Mouse (Mus musculus) embryonic facial prominence, embryonic 10.5 days (tissue): ENCODE measurements around the gene Nf1. TPM values are rescaled to one million over a fixed set of nuclear protein-coding genes. Genes with fewer than 3 reads are reported as not detected.
A peak's percentile ranks its signal among the peaks of the same experiment; 100 is the strongest.

Source experiments
- DNase-seq: peaks from one replicate; pipeline ENCODE4 v3.0.0-alpha.2; 2017; ENCODE audit warnings: low spot score
- H3K27ac ChIP-seq: fragments of 300-500 bp; sonication (generic); replicated peaks from 2 replicates; pipeline ENCODE4 v1.5.1; 2016; ENCODE audit warnings: mild to moderate bottlenecking
- H3K27me3 ChIP-seq: fragments of 300-500 bp; sonication (generic); replicated peaks from 2 replicates; pipeline ENCODE4 v1.6.1; 2016; ENCODE audit warnings: low read depth, mild to moderate bottlenecking; ENCODE audit not compliant: poor library complexity, severe bottlenecking
- H3K36me3 ChIP-seq: fragments of 300-500 bp; sonication (generic); replicated peaks from 2 replicates; pipeline ENCODE4 v1.6.1; 2016; ENCODE audit warnings: mild to moderate bottlenecking, moderate library complexity
- H3K4me1 ChIP-seq: fragments of 300-500 bp; sonication (generic); 2 replicates; pipeline ENCODE4 v1.6.1; 2016
- H3K4me3 ChIP-seq: fragments of 300-500 bp; sonication (generic); 2 replicates; pipeline ENCODE4 v1.5.1; 2016; ENCODE audit warnings: mild to moderate bottlenecking, moderate library complexity
- H3K9me3 ChIP-seq: fragments of 300-500 bp; sonication (generic); 2 replicates; pipeline ENCODE4 v1.6.1; 2016; ENCODE audit warnings: mild to moderate bottlenecking
- WGBS: fragments of 180-500 bp; shearing (Covaris S2); methylation state at CpG from one replicate; pipeline ENCODE4 v1.1.7; 2016; 5-methylcytosine and 5-hydroxymethylcytosine counted together
- polyA plus RNA-seq: library from polyadenylated mRNA; unstranded; fragments of >200 nt; fragmentation: Nextera tagmentation; extraction: Ambion mirVana; gene quantifications from 2 replicates; pipeline ENCODE4 v1.2.1, GENCODE M21; 2016

Nf1 gene
- polyA plus RNA-seq, 1 experiment from 2014 or later: 7.7 TPM

GRCm38 (mm10) chr11:79614880-79615279, 275.4 kb downstream of the Nf1 start:
- Histone ChIP-seq H3K9me3 (no peaks in the 10 kb centered on the region), H3K4me3 (no peak overlapping the region), H3K36me3 (no peaks in the 10 kb centered on the region), H3K27ac (peak overlapping the region; percentile 40; the same call in 1 of the 2 replicates), H3K27me3 (peaks cover 35% of the 10 kb centered on the region), H3K4me1 (peaks cover 60% of the 10 kb centered on the region)
- 85% methylated on average over 3 of the region's 3 CpGs for WGBS
- no peak for DNase-seq

GRCm38 (mm10) chr11:79615871-79616270, 276.4 kb downstream of the Nf1 start:
- Histone ChIP-seq H3K4me3 (no peak overlapping the region), H3K27me3 (peaks cover 25% of the 10 kb centered on the region; the same call in 1 of the 2 replicates), H3K36me3 (peaks cover 5% of the 10 kb centered on the region; the same call in 1 of the 2 replicates), H3K4me1 (peaks cover 55% of the 10 kb centered on the region), H3K9me3 (no peaks in the 10 kb centered on the region), H3K27ac (peak overlapping the region; percentile 59)
- no peak for DNase-seq
- WGBS: 56% methylated on average over 5 of the region's 5 CpGs

- Histone ChIP-seq H3K36me3 (peaks cover 5% of the 10 kb centered on the region; the same call in 1 of the 2 replicates), H3K4me3 (no peak overlapping the region), H3K27me3 (peaks cover 21% of the 10 kb centered on the region; the same call in 1 of the 2 replicates), H3K4me1 (peaks cover 34% of the 10 kb centered on the region), H3K27ac (no peak overlapping the region), H3K9me3 (no peaks in the 10 kb centered on the region)
- DNase-seq: no peak
- 93% methylated on average over 8 of the region's 8 CpGs for WGBS
Observed at GRCm38 (mm10) chr11:79617991-79618390, 278.5 kb downstream of the Nf1 start.

GRCm38 (mm10) chr11:79623029-79623428, 283.5 kb downstream of the Nf1 start:
- no peaks in the 10 kb centered on the region for H3K27me3 ChIP-seq
- 85% methylated on average over 5 of the region's 5 CpGs for WGBS
- no peak for DNase-seq
- no peaks in the 10 kb centered on the region for H3K9me3 ChIP-seq
- no peak overlapping the region for H3K4me3 ChIP-seq
- no peak overlapping the region for H3K27ac ChIP-seq
- H3K36me3 ChIP-seq: peaks cover 5% of the 10 kb centered on the region; the same call in 1 of the 2 replicates
- H3K4me1 ChIP-seq: peaks cover 17% of the 10 kb centered on the region

GRCm38 (mm10) chr11:79624801-79625302, 285.4 kb downstream of the Nf1 start:
- WGBS: 28% methylated on average over 4 of the region's 4 CpGs
- H3K27me3 ChIP-seq: no peaks in the 10 kb centered on the region
- no peaks in the 10 kb centered on the region for H3K9me3 ChIP-seq
- H3K27ac ChIP-seq: no peak overlapping the region
- H3K4me1 ChIP-seq: peaks cover 20% of the 10 kb centered on the region
- peaks cover 5% of the 10 kb centered on the region; the same call in 1 of the 2 replicates for H3K36me3 ChIP-seq
- DNase-seq: peak; percentile 71
- no peak overlapping the region for H3K4me3 ChIP-seq

GRCm38 (mm10) chr11:79628716-79629115, 289.2 kb downstream of the Nf1 start:
- DNase-seq: no peak
- Histone ChIP-seq H3K27me3 (no peaks in the 10 kb centered on the region), H3K36me3 (no peaks in the 10 kb centered on the region), H3K27ac (no peak overlapping the region), H3K4me1 (peaks cover 27% of the 10 kb centered on the region), H3K9me3 (no peaks in the 10 kb centered on the region), H3K4me3 (no peak overlapping the region)
- WGBS: 80% methylated on average over 3 of the region's 3 CpGs

- Histone ChIP-seq H3K27ac (peak overlapping the region; percentile 7; the same call in 1 of the 2 replicates), H3K27me3 (no peaks in the 10 kb centered on the region)
- 77% methylated on average over 7 of the region's 7 CpGs for WGBS
Observed at GRCm38 (mm10) chr11:79629752-79630374, 290.4 kb downstream of the Nf1 start.

GRCm38 (mm10) chr11:79630521-79630920, 291.0 kb downstream of the Nf1 start:
- DNase-seq: no peak
- peaks cover under 1% of the 10 kb centered on the region; the same call in 1 of the 2 replicates for H3K36me3 ChIP-seq
- H3K27ac ChIP-seq: no peak overlapping the region
- no peaks in the 10 kb centered on the region for H3K27me3 ChIP-seq
- H3K9me3 ChIP-seq: 0 out of 2 replicates have a peak, but pooled peaks cover under 1% of the 10 kb centered on the region
- WGBS: 36% methylated on average over 6 of the region's 6 CpGs
- H3K4me3 ChIP-seq: no peak overlapping the region
- H3K4me1 ChIP-seq: peaks cover 26% of the 10 kb centered on the region

More at GRCm38 (mm10) chr11:79629752-79630374, 290.4 kb downstream of the Nf1 start:
- no peaks in the 10 kb centered on the region for H3K36me3 ChIP-seq
- H3K9me3 ChIP-seq: no peaks in the 10 kb centered on the region
- H3K4me3 ChIP-seq: no peak overlapping the region
- no peak for DNase-seq
- peaks cover 31% of the 10 kb centered on the region for H3K4me1 ChIP-seq

Other genes starting within 250 kb of the Nf1 start
- gene Ksr1, start 193.3 kb upstream of the Nf1 start, polyA plus RNA-seq: 1.0 and 1.5 TPM in 2 replicates
- gene Wsb1, start 85.0 kb upstream of the Nf1 start, polyA plus RNA-seq: 270 and 301 TPM in 2 replicates
- gene Gm9964, start 42.8 kb upstream of the Nf1 start, polyA plus RNA-seq: not detected in 2 replicates
- 0.12 and 0.24 TPM in 2 replicates for gene Omg, start 164.4 kb downstream of the Nf1 start, polyA plus RNA-seq
- gene Evi2b, start 184.1 kb downstream of the Nf1 start, polyA plus RNA-seq: 0.23 TPM in 1 of 2 replicates, not detected in the other
- 1.1 and 1.5 TPM in 2 replicates for gene Evi2, start 190.9 kb downstream of the Nf1 start, polyA plus RNA-seq
- gene Evi2a, start 190.9 kb downstream of the Nf1 start, polyA plus RNA-seq: 1.6 and 3.0 TPM in 2 replicates